Mouse (Mus musculus) limb, embryonic 10.5 days (tissue): Measurements from ENCODE around the gene Sh3pxd2b. TPM values are rescaled to one million over a fixed set of nuclear protein-coding genes. Genes with fewer than 3 reads are reported as not detected.

ENCODE experiments used
- DNase-seq: peaks from one replicate; pipeline ENCODE4 v3.0.0-alpha.2; 2017; ENCODE audit warnings: low spot score
- H3K27ac ChIP-seq: fragments of 300-500 bp; sonication (generic); 2 replicates; pipeline ENCODE4 v1.5.1; 2016; ENCODE audit warnings: mild to moderate bottlenecking
- H3K27me3 ChIP-seq: fragments of 300-500 bp; sonication (generic); 2 replicates; pipeline ENCODE4 v1.6.1; 2016; ENCODE audit warnings: low read depth, mild to moderate bottlenecking; ENCODE audit not compliant: poor library complexity, severe bottlenecking
- H3K36me3 ChIP-seq: fragments of 300-500 bp; sonication (generic); 2 replicates; pipeline ENCODE4 v1.6.1; 2016; ENCODE audit warnings: mild to moderate bottlenecking, moderate library complexity
- H3K4me1 ChIP-seq: fragments of 300-500 bp; sonication (generic); 2 replicates; pipeline ENCODE4 v1.6.1; 2016
- H3K4me3 ChIP-seq: fragments of 300-500 bp; sonication (generic); 2 replicates; pipeline ENCODE4 v1.5.1; 2016; ENCODE audit warnings: mild to moderate bottlenecking, moderate library complexity
- H3K9me3 ChIP-seq: fragments of 300-500 bp; sonication (generic); replicated peaks from 2 replicates; pipeline ENCODE4 v1.6.1; 2016; ENCODE audit warnings: mild to moderate bottlenecking
- WGBS: fragments of 180-500 bp; shearing (Covaris S2); methylation state at CpG from one replicate; pipeline ENCODE4 v1.1.7; 2016; 5-methylcytosine and 5-hydroxymethylcytosine counted together
- polyA plus RNA-seq: library from polyadenylated mRNA; unstranded; fragments of >200 nt; fragmentation: Nextera tagmentation; extraction: Ambion mirVana; gene quantifications from 2 replicates; pipeline ENCODE4 v1.2.1, GENCODE M21; 2016

The Sh3pxd2b gene
- polyA plus RNA-seq, 1 experiment from 2014 or later: 31.3 TPM

- H3K36me3 ChIP-seq: peaks cover 28% of the 10 kb centered on the region
- no peaks in the 10 kb centered on the region for H3K27me3 ChIP-seq
- H3K4me1 ChIP-seq: peaks cover 36% of the 10 kb centered on the region
- 4% methylated on average over 10 of the region's 10 CpGs for WGBS
- DNase-seq: no peak
- peak overlapping the region; percentile 98 for H3K27ac ChIP-seq
- no peaks in the 10 kb centered on the region for H3K9me3 ChIP-seq
- peak overlapping the region; percentile 90 for H3K4me3 ChIP-seq
Observed at GRCm38 (mm10) chr11:32347264-32347606, 385 bp upstream of the Sh3pxd2b start.

- peaks cover 42% of the 10 kb centered on the region for H3K36me3 ChIP-seq
- WGBS: 39% methylated on average over 9 of the region's 9 CpGs
- no peaks in the 10 kb centered on the region for H3K27me3 ChIP-seq
- H3K9me3 ChIP-seq: no peaks in the 10 kb centered on the region
- peaks cover 36% of the 10 kb centered on the region for H3K4me1 ChIP-seq
- DNase-seq: peak; percentile 44
- H3K27ac ChIP-seq: peak overlapping the region; percentile 98
- H3K4me3 ChIP-seq: peak overlapping the region; percentile 90
Observed at GRCm38 (mm10) chr11:32348433-32349283, 1.0 kb downstream of the Sh3pxd2b start.

- 79% methylated on average over 13 of the region's 13 CpGs for WGBS
Observed at GRCm38 (mm10) chr11:32349284-32349953, 1.8 kb downstream of the Sh3pxd2b start.

DNA sequence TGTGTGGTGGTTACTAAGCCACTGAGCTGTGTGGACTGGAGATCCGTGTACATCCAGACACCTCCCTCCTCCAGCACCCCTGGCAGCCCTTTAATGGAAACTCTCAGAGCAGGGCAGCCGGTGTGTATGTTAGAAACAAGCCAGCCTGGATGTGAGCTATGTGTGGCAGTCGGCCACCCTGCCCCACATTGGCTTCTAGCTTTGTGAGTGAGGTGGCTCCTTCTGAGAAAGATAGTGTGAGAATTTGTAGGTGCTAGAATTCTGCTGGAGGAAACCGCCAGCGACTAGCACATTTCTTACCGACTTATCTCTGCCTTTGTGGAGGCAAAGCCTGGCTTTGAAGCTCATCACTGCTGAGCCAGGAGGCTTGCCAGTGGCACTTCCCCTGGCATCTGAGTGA is 5.3 kb downstream of the Sh3pxd2b start:
- no peak for DNase-seq
- Histone ChIP-seq H3K4me3 (no peak overlapping the region), H3K9me3 (no peaks in the 10 kb centered on the region), H3K27ac (no peak overlapping the region), H3K36me3 (peaks cover 72% of the 10 kb centered on the region), H3K27me3 (no peaks in the 10 kb centered on the region), H3K4me1 (peaks cover 35% of the 10 kb centered on the region)
- WGBS: 86% methylated on average over 6 of the region's 6 CpGs

More at GRCm38 (mm10) chr11:32349284-32349953, 1.8 kb downstream of the Sh3pxd2b start:
- Histone ChIP-seq H3K27ac (peak overlapping the region; percentile 98), H3K4me1 (peaks cover 36% of the 10 kb centered on the region), H3K9me3 (no peaks in the 10 kb centered on the region), H3K27me3 (no peaks in the 10 kb centered on the region), H3K4me3 (peak overlapping the region; percentile 90), H3K36me3 (peaks cover 50% of the 10 kb centered on the region)
- no peak for DNase-seq

DNA sequence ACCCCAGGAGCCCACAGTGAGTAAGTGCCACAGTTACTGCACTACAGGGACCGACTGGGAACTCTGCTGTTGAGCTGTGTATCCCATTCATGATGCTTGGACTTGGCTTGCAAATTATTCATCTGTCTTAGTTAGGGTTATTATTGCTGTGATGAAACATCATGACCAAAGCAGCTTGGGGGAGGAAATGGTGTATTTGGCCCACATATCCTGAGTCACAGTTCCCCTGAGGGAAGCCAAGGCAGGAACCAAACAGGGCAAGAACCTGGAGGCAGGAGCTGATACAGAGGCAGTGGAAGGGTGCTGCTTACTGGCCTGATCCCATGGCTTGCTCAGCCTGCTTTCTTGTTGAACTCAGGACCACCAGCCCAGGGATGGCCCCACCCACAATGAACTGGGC is 7.8 kb downstream of the Sh3pxd2b start:
- 81% methylated on average over 1 of the region's 1 CpGs for WGBS
- H3K27ac ChIP-seq: no peak overlapping the region
- H3K4me3 ChIP-seq: no peak overlapping the region
- no peaks in the 10 kb centered on the region for H3K9me3 ChIP-seq
- peaks cover 74% of the 10 kb centered on the region for H3K36me3 ChIP-seq
- no peaks in the 10 kb centered on the region for H3K27me3 ChIP-seq
- H3K4me1 ChIP-seq: peaks cover 14% of the 10 kb centered on the region; the same call in 1 of the 2 replicates
- DNase-seq: no peak

DNA sequence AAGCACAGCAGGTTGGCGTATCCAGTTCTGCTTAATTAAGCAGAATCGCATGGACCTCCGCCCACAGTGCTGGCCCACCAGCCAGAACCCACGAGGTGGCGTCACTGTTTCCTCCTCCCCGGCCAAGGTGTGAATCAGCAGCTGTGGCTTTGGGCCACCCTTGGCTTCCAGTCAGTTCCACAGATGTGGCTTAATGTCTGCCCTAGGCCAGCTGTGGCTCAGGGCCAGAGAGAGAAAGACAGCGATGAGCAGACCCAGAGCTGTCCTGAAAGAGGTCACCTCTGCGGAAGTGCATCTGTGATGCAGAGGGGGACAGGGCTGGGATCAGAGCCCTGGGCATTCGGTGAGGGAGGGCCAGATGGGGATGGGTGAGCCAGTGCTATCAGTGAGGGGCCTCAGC is 10.1 kb downstream of the Sh3pxd2b start:
- WGBS: 63% methylated on average over 9 of the region's 9 CpGs
- Histone ChIP-seq H3K9me3 (no peaks in the 10 kb centered on the region), H3K4me3 (no peak overlapping the region), H3K36me3 (peaks cover 71% of the 10 kb centered on the region), H3K27ac (no peak overlapping the region), H3K4me1 (peaks cover 16% of the 10 kb centered on the region), H3K27me3 (no peaks in the 10 kb centered on the region)
- DNase-seq: no peak

GRCm38 (mm10) chr11:32358399-32358798 is 10.8 kb downstream of the Sh3pxd2b start:
- 85% methylated on average over 6 of the region's 6 CpGs for WGBS
- Histone ChIP-seq H3K36me3 (peaks cover 66% of the 10 kb centered on the region), H3K27me3 (no peaks in the 10 kb centered on the region), H3K27ac (no peak overlapping the region), H3K4me3 (no peak overlapping the region), H3K9me3 (no peaks in the 10 kb centered on the region), H3K4me1 (peaks cover 23% of the 10 kb centered on the region)
- DNase-seq: no peak

- H3K9me3 ChIP-seq: no peaks in the 10 kb centered on the region
- H3K27ac ChIP-seq: no peak overlapping the region
- H3K4me1 ChIP-seq: peaks cover 35% of the 10 kb centered on the region
- H3K27me3 ChIP-seq: no peaks in the 10 kb centered on the region
- no peak for DNase-seq
- peaks cover 55% of the 10 kb centered on the region for H3K36me3 ChIP-seq
- H3K4me3 ChIP-seq: no peak overlapping the region
- WGBS: 87% methylated on average over 4 of the region's 4 CpGs
Observed at GRCm38 (mm10) chr11:32359566-32359965, 11.9 kb downstream of the Sh3pxd2b start.

DNA sequence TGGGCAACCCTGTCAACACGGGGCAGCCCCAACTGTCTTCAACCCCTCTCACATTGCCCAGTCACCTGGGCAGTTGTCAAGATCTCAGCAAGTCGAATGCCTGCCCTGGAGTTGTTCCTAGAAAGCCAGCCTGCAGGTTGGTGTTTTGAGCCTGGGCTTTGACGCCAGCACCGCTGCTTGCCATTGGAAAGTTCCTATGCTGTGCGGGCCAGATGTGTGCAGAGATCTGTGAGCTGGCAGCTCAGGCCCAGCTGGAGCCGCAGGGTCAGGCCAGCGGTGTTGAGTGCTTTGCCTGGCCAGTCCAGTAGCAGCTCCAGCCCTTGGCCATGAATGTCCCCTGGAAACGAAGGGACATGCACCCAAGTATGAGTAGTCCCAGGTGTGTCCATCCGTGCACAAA is 14.2 kb downstream of the Sh3pxd2b start:
- peaks cover 52% of the 10 kb centered on the region for H3K36me3 ChIP-seq
- no peak overlapping the region for H3K27ac ChIP-seq
- no peak for DNase-seq
- H3K9me3 ChIP-seq: no peaks in the 10 kb centered on the region
- H3K27me3 ChIP-seq: no peaks in the 10 kb centered on the region
- 91% methylated on average over 9 of the region's 9 CpGs for WGBS
- no peak overlapping the region for H3K4me3 ChIP-seq
- H3K4me1 ChIP-seq: peaks cover 47% of the 10 kb centered on the region

DNA sequence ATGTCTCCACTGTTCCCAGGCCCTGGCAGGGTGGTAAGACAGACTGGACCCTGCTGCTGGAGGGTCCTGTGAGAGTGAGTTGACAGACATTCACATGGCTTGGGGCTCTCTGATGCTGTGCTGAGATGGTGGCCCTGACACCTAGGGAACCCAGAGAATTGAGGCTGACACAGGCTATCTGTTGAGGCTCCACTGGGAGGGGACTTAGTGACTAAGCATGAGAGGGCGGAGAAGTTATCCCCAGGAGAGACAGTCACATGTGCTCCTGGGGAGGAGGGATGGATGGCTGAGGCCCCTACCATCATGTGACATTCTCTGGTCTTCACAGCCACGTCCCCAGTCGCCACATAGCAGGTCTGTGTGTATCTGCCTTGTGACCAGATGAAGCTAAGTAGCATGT is 15.6 kb downstream of the Sh3pxd2b start:
- Histone ChIP-seq H3K4me3 (no peak overlapping the region), H3K36me3 (peaks cover 48% of the 10 kb centered on the region), H3K27me3 (no peaks in the 10 kb centered on the region), H3K9me3 (no peaks in the 10 kb centered on the region), H3K4me1 (peaks cover 40% of the 10 kb centered on the region), H3K27ac (peak overlapping the region; percentile 72; the same call in 1 of the 2 replicates)
- 81% methylated on average over 3 of the region's 3 CpGs for WGBS
- DNase-seq: no peak

- 86% methylated on average over 3 of the region's 3 CpGs for WGBS
Observed at GRCm38 (mm10) chr11:32363610-32364220, 16.1 kb downstream of the Sh3pxd2b start.

DNA sequence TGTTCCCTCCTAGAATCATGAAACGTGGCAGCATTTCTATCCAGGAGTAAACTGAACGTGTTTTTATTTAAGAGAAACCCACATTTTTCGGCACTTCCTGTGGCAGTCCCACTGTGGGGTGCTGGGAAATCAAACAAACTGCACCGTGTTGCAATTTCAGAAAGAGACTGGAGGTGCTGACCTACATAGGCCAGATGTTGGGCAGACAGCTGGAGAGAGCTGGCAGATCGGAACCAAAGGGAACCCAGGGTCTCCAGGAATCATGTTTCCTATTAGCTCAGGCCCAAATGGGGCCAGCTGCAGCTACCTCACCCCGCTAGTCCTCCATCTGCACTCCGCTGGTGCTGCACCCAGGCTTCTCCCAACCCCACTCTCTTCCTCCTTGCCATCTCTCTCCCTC is 16.8 kb downstream of the Sh3pxd2b start:
- peak; percentile 54 for DNase-seq
- peaks cover 40% of the 10 kb centered on the region for H3K4me1 ChIP-seq

More at GRCm38 (mm10) chr11:32363610-32364220, 16.1 kb downstream of the Sh3pxd2b start:
- H3K27me3 ChIP-seq: no peaks in the 10 kb centered on the region
- H3K27ac ChIP-seq: peak overlapping the region; percentile 72
- DNase-seq: no peak
- peaks cover 40% of the 10 kb centered on the region for H3K4me1 ChIP-seq
- H3K4me3 ChIP-seq: no peak overlapping the region
- peaks cover 48% of the 10 kb centered on the region for H3K36me3 ChIP-seq
- H3K9me3 ChIP-seq: no peaks in the 10 kb centered on the region

GRCm38 (mm10) chr11:32365498-32365897 is 17.9 kb downstream of the Sh3pxd2b start:
- Histone ChIP-seq H3K9me3 (no peaks in the 10 kb centered on the region), H3K36me3 (peaks cover 42% of the 10 kb centered on the region), H3K4me1 (peaks cover 40% of the 10 kb centered on the region), H3K27me3 (no peaks in the 10 kb centered on the region), H3K27ac (0 out of 2 replicates have a peak overlapping the region, but pooled peaks have one; percentile 1), H3K4me3 (no peak overlapping the region)
- 89% methylated on average over 4 of the region's 4 CpGs for WGBS
- no peak for DNase-seq

More for the DNA sequence above, 16.8 kb downstream of the Sh3pxd2b start:
- WGBS: 66% methylated on average over 7 of the region's 7 CpGs
- Histone ChIP-seq H3K27ac (peak overlapping the region; percentile 72), H3K27me3 (no peaks in the 10 kb centered on the region), H3K4me3 (no peak overlapping the region), H3K9me3 (no peaks in the 10 kb centered on the region), H3K36me3 (peaks cover 53% of the 10 kb centered on the region)
